Mouse (Mus musculus) embryonic facial prominence, embryonic 14.5 days (tissue): ENCODE measurements around the gene Hapln2. TPM values are rescaled to one million over a fixed set of nuclear protein-coding genes. Genes with fewer than 3 reads are reported as not detected.

Experiments used
- ATAC-seq: fragments of 200-750 bp; cut with Nextera tagmentation; 2 replicates; pipeline ENCODE4 v1.8.0; 2017; ENCODE audit warnings: low read depth, moderate number of reproducible peaks, moderate TSS enrichment
- DNase-seq: peaks from one replicate; pipeline ENCODE4 v3.0.0-alpha.2; 2015; ENCODE audit warnings: low spot score
- H3K27ac ChIP-seq: fragments of 300-500 bp; sonication (generic); replicated peaks from 2 replicates; pipeline ENCODE4 v1.5.1; 2014; ENCODE audit warnings: low read depth, mild to moderate bottlenecking, low read length, moderate library complexity
- H3K27me3 ChIP-seq: fragments of 300-500 bp; sonication (generic); replicated peaks from 2 replicates; pipeline ENCODE4 v1.6.1; 2014; ENCODE audit warnings: low read length; ENCODE audit not compliant: control insufficient read depth, insufficient read depth
- H3K36me3 ChIP-seq: fragments of 300-500 bp; sonication (generic); 2 replicates; pipeline ENCODE4 v1.6.1; 2014; ENCODE audit warnings: low read length, mixed read lengths; ENCODE audit not compliant: control insufficient read depth, insufficient read depth
- H3K4me1 ChIP-seq: fragments of 300-500 bp; sonication (generic); 2 replicates; pipeline ENCODE4 v1.6.1; 2014; ENCODE audit warnings: antibody characterized with exemption, low read length; ENCODE audit not compliant: control insufficient read depth, insufficient read depth
- H3K4me2 ChIP-seq: fragments of 300-500 bp; sonication (generic); 2 replicates; pipeline ENCODE4 v1.6.1; 2014; ENCODE audit warnings: low read depth, mild to moderate bottlenecking, low read length, moderate library complexity, mixed read lengths
- H3K4me3 ChIP-seq: fragments of 300-500 bp; sonication (generic); 2 replicates; pipeline ENCODE4 v1.5.1; 2014; ENCODE audit warnings: low read depth, mild to moderate bottlenecking, low read length
- H3K9ac ChIP-seq: fragments of 300-500 bp; sonication (generic); 2 replicates; pipeline ENCODE4 v1.6.1; 2014; ENCODE audit warnings: low read depth, mild to moderate bottlenecking, low read length, moderate library complexity, mixed read lengths
- H3K9me3 ChIP-seq: fragments of 300-500 bp; sonication (generic); 2 replicates; pipeline ENCODE4 v1.6.1; 2016; ENCODE audit warnings: low read length; ENCODE audit not compliant: control insufficient read depth
- WGBS: fragments of 180-500 bp; shearing (Covaris S2); extraction: QIAGEN DNeasy Blood & Tissue Kit; methylation state at CpG from one replicate; pipeline ENCODE4 v1.1.7; 2014; 5-methylcytosine and 5-hydroxymethylcytosine counted together
- polyA plus RNA-seq: library from polyadenylated mRNA; unstranded; fragments of >200 nt; fragmentation: Nextera tagmentation; extraction: Ambion mirVana; gene quantifications from 2 replicates; pipeline ENCODE4 v1.2.1, GENCODE M21; 2014

Hapln2 gene
- polyA plus RNA-seq, 1 experiment from 2014 or later, result not detected

DNA sequence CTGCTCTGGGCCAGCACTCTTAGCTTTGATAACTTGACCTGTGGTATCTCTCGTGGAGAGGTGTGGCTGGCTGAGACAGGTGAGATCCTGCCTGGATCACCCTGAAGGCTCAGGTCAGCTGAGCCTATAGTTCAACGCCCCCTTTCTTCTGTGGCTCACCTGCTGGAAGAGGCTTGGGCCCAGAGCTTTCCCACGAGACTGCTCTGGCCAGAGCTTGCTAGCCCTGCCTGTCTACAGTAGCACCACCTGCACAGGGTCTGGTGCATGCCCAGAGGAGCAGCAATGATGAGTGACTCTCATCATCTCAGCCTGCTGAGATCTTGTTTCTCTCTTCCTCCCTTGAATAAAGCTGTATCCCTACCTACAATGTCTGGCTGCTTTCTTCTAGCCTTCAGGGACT lies 47.3 kb downstream of the Hapln2 start:
- peaks cover 25% of the 10 kb centered on the region for H3K4me1 ChIP-seq
- 0 out of 2 replicates have a peak, but pooled peaks cover 10% of the 10 kb centered on the region for H3K36me3 ChIP-seq
- no peak overlapping the region for H3K9ac ChIP-seq
- no peak overlapping the region for H3K27ac ChIP-seq
- no peak for DNase-seq
- H3K4me2 ChIP-seq, result no peak overlapping the region
- no peaks in the 10 kb centered on the region for H3K9me3 ChIP-seq
- no peak for ATAC-seq
- 44% methylated on average over 3 of the region's 3 CpGs for WGBS
- no peaks in the 10 kb centered on the region for H3K27me3 ChIP-seq
- no peak overlapping the region for H3K4me3 ChIP-seq

DNA sequence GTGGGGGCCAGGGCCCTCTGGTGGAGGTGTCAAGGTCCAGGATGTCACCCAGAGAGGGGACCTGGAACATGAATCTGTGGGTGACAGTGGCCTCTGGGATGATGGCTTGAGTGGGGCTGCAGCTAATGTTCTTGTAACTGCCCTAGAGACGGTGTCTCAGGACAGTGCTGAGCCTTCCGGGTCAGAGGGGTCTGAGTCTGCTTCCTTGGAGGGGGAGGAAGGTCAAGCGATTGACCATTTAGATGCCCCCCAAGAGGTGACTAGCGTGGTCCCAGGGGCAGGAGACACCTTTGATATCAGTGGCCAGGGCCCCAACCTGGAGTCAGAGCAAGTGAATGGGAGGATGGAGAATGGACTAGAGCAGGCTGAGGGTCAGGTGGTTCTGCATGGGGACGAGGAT lies 47.9 kb downstream of the Hapln2 start:
- ATAC-seq (no peak), DNase-seq (no peak)
- Histone ChIP-seq H3K9me3 (no peaks in the 10 kb centered on the region), H3K27ac (no peak overlapping the region), H3K4me3 (no peak overlapping the region), H3K36me3 (0 out of 2 replicates have a peak, but pooled peaks cover 10% of the 10 kb centered on the region), H3K4me2 (no peak overlapping the region), H3K27me3 (no peaks in the 10 kb centered on the region), H3K9ac (no peak overlapping the region), H3K4me1 (peaks cover 24% of the 10 kb centered on the region)
- 91% methylated on average over 5 of the region's 5 CpGs for WGBS

- Histone ChIP-seq H3K27ac (0 out of 2 replicates have a peak overlapping the region, but pooled peaks have one; percentile 11), H3K4me1 (peaks cover 32% of the 10 kb centered on the region), H3K4me3 (peak overlapping the region; percentile 54; the same call in 1 of the 2 replicates), H3K27me3 (peaks cover 8% of the 10 kb centered on the region), H3K9ac (0 out of 2 replicates have a peak overlapping the region, but pooled peaks have one; percentile 5), H3K9me3 (no peaks in the 10 kb centered on the region), H3K36me3 (0 out of 2 replicates have a peak, but pooled peaks cover 10% of the 10 kb centered on the region), H3K4me2 (peak overlapping the region; percentile 95)
- peak; percentile 62 for DNase-seq
- WGBS, result 23% methylated on average over 12 of the region's 12 CpGs
- peak; percentile 20; the same call in 1 of the 2 replicates for ATAC-seq
Measured at GRCm38 (mm10) chr3:87974381-87974987, 52.9 kb downstream of the Hapln2 start.

GRCm38 (mm10) chr3:87973593-87974380 lies 53.6 kb downstream of the Hapln2 start:
- H3K9ac ChIP-seq, result peak overlapping the region; percentile 69
- WGBS, result 36% methylated on average over 14 of the region's 14 CpGs
- H3K36me3 ChIP-seq, result 0 out of 2 replicates have a peak, but pooled peaks cover 10% of the 10 kb centered on the region
- no peaks in the 10 kb centered on the region for H3K9me3 ChIP-seq
- H3K4me1 ChIP-seq, result peaks cover 32% of the 10 kb centered on the region
- DNase-seq (no peak), ATAC-seq (no peak; the same call in 1 of the 2 replicates)
- H3K27me3 ChIP-seq, result peaks cover 8% of the 10 kb centered on the region
- peak overlapping the region; percentile 54 for H3K4me3 ChIP-seq
- peak overlapping the region; percentile 95 for H3K4me2 ChIP-seq
- 0 out of 2 replicates have a peak overlapping the region, but pooled peaks have one; percentile 11 for H3K27ac ChIP-seq

- ATAC-seq (peak; percentile 13; the same call in 1 of the 2 replicates), DNase-seq (no peak)
- no peaks in the 10 kb centered on the region for H3K9me3 ChIP-seq
- 0 out of 2 replicates have a peak, but pooled peaks cover 10% of the 10 kb centered on the region for H3K36me3 ChIP-seq
- peak overlapping the region; percentile 54 for H3K4me3 ChIP-seq
- peaks cover 32% of the 10 kb centered on the region for H3K4me1 ChIP-seq
- H3K4me2 ChIP-seq, result peak overlapping the region; percentile 95
- H3K27me3 ChIP-seq, result peaks cover 8% of the 10 kb centered on the region
- no peak overlapping the region for H3K27ac ChIP-seq
- WGBS, result 24% methylated on average over 5 of the region's 5 CpGs
- peak overlapping the region; percentile 69 for H3K9ac ChIP-seq
Measured at GRCm38 (mm10) chr3:87972776-87973175, 54.6 kb downstream of the Hapln2 start.

DNA sequence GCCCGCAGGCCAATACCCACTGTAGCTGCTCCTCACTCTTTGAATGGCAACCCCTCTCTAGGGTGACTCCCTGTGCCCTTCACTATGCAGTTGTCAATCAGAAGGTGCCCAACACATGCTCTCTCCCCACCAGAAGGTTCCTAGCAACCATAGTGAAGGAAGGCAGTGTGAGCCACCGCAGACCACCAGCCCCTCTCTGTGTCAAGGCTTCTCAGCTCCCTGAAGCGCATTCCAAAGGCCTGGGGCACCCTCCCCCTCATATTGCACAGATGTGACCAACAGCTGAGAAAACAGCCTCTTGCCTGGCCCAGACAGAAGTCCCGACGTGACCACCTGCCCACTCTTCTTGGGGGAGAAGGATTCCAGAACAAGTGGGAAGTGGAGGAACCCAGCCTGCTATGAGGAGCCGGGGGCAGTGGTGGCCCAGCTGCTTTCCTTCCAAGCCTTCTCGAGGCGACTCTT lies 55.1 kb downstream of the Hapln2 start:
- Histone ChIP-seq H3K9ac (peak overlapping the region; percentile 69), H3K36me3 (0 out of 2 replicates have a peak, but pooled peaks cover 10% of the 10 kb centered on the region), H3K27me3 (peaks cover 8% of the 10 kb centered on the region), H3K9me3 (no peaks in the 10 kb centered on the region), H3K4me3 (peak overlapping the region; percentile 54), H3K4me2 (peak overlapping the region; percentile 95), H3K4me1 (peaks cover 32% of the 10 kb centered on the region), H3K27ac (peak overlapping the region; percentile 65; the same call in 1 of the 2 replicates)
- ATAC-seq (0 out of 2 replicates have a peak, but pooled peaks have one; percentile 20), DNase-seq (peak; percentile 65)
- WGBS, result 7% methylated on average over 8 of the region's 8 CpGs

Other genes starting within 250 kb of the Hapln2 start
- 16.2 and 19.5 TPM in 2 replicates for gene Ntrk1, start 232.4 kb downstream of the Hapln2 start, polyA plus RNA-seq
- gene Insrr, start 230.6 kb downstream of the Hapln2 start, polyA plus RNA-seq, result 1.2 and 1.6 TPM in 2 replicates
- gene Pear1, start 203.3 kb downstream of the Hapln2 start, polyA plus RNA-seq, result 26.7 and 29.6 TPM in 2 replicates
- 0.08 TPM in 1 of 2 replicates, not detected in the other for gene Sh2d2a, start 180.8 kb downstream of the Hapln2 start, polyA plus RNA-seq
- 13.0 and 13.5 TPM in 2 replicates for gene Prcc, start 142.0 kb downstream of the Hapln2 start, polyA plus RNA-seq
- gene Hdgf, start 121.3 kb downstream of the Hapln2 start, polyA plus RNA-seq, result 205 and 217 TPM in 2 replicates
- 64.8 and 66.6 TPM in 2 replicates for gene Mrpl24, start 108.1 kb downstream of the Hapln2 start, polyA plus RNA-seq
- gene Isg20l2, start 97.3 kb downstream of the Hapln2 start, polyA plus RNA-seq, result 20.9 and 22.9 TPM in 2 replicates
- 12.8 and 13.3 TPM in 2 replicates for gene Rrnad1, start 96.9 kb downstream of the Hapln2 start, polyA plus RNA-seq
- gene Crabp2, start 78.9 kb downstream of the Hapln2 start, polyA plus RNA-seq, result 145 and 175 TPM in 2 replicates
- 36.4 and 40.5 TPM in 2 replicates for gene Nes, start 56.5 kb downstream of the Hapln2 start, polyA plus RNA-seq
- 0.63 and 1.1 TPM in 2 replicates for gene Bcan, start 27.4 kb downstream of the Hapln2 start, polyA plus RNA-seq
- gene Gpatch4, start 15.5 kb upstream of the Hapln2 start, polyA plus RNA-seq, result 28.0 and 29.8 TPM in 2 replicates
- gene Naxe, start 30.9 kb upstream of the Hapln2 start, polyA plus RNA-seq, result 179 and 193 TPM in 2 replicates
- gene Ttc24, start 50.7 kb upstream of the Hapln2 start, polyA plus RNA-seq, result 0.17 and 0.31 TPM in 2 replicates
- gene Iqgap3, start 54.4 kb upstream of the Hapln2 start, polyA plus RNA-seq, result 16.2 and 21.0 TPM in 2 replicates
- 36.8 and 41.7 TPM in 2 replicates for gene Mef2d, start 114.8 kb upstream of the Hapln2 start, polyA plus RNA-seq
- gene Rhbg, start 227.1 kb upstream of the Hapln2 start, polyA plus RNA-seq, result 4.1 and 7.6 TPM in 2 replicates